Mouse (Mus musculus): ENCODE results near the gene Tff3.

The Tff3 gene

GRCm38 (mm10) chr17:31129452-31129851 is at the start of gene Tff3:
Gene Tff3 (minus strand): TSS chr17:31129646.
- no peak for DNase-seq

GRCm38 (mm10) chr17:31176321-31176720 is 46.9 kb upstream of the Tff3 start:
- DNase-seq: no peak

GRCm38 (mm10) chr17:31169796-31170195 is 40.4 kb upstream of the Tff3 start:
- DNase-seq: no peak

GRCm38 (mm10) chr17:31165127-31165526 is 35.7 kb upstream of the Tff3 start, which contains the start of gene Tff1:
Gene Tff1 (minus strand): TSS chr17:31165277.
- no peak for DNase-seq

- DNase-seq: no peak
Measured at GRCm38 (mm10) chr17:31163821-31164220, 34.4 kb upstream of the Tff3 start.

GRCm38 (mm10) chr17:31162607-31163006 is 33.2 kb upstream of the Tff3 start:
- no peak for DNase-seq

GRCm38 (mm10) chr17:31160291-31160690 is 30.8 kb upstream of the Tff3 start:
- no peak for DNase-seq

- DNase-seq: no peak
Measured at GRCm38 (mm10) chr17:31157921-31158320, 28.5 kb upstream of the Tff3 start.

- DNase-seq: no peak
Measured at GRCm38 (mm10) chr17:31153785-31154184, 24.3 kb upstream of the Tff3 start.

- no peak for DNase-seq
Measured at GRCm38 (mm10) chr17:31152966-31153499, 23.6 kb upstream of the Tff3 start.

- no peak for DNase-seq
Measured at GRCm38 (mm10) chr17:31152512-31152911, 23.1 kb upstream of the Tff3 start.

GRCm38 (mm10) chr17:31145998-31146397 is 16.6 kb upstream of the Tff3 start:
- no peak for DNase-seq

GRCm38 (mm10) chr17:31144040-31145037 is 14.9 kb upstream of the Tff3 start, which contains the start of gene Tff2:
Gene Tff2 (minus strand): TSS chr17:31144282.
- peak; percentile 17 to 23 for DNase-seq

GRCm38 (mm10) chr17:31142116-31142515 is 12.7 kb upstream of the Tff3 start:
- no peak for DNase-seq

- peak; percentile 36 to 60 for DNase-seq
Measured at GRCm38 (mm10) chr17:31138398-31138797, 9.0 kb upstream of the Tff3 start.

GRCm38 (mm10) chr17:31136821-31137220 is 7.4 kb upstream of the Tff3 start:
- no peak for DNase-seq

- DNase-seq: no peak
Measured at GRCm38 (mm10) chr17:31136291-31136690, 6.8 kb upstream of the Tff3 start.

GRCm38 (mm10) chr17:31134913-31135312 is 5.5 kb upstream of the Tff3 start:
- no peak for DNase-seq

- no peak for DNase-seq
Measured at GRCm38 (mm10) chr17:31133776-31134175, 4.3 kb upstream of the Tff3 start.

GRCm38 (mm10) chr17:31131269-31131821 is 1.9 kb upstream of the Tff3 start:
- no peak for DNase-seq

GRCm38 (mm10) chr17:31128708-31129318 is 633 bp downstream of the Tff3 start:
- DNase-seq: no peak

- DNase-seq: no peak
Measured at GRCm38 (mm10) chr17:31125548-31126266, 3.7 kb downstream of the Tff3 start.
